Mouse (Mus musculus): ENCODE data around the gene Vars2. TPM values are rescaled to one million over a fixed set of nuclear protein-coding genes. Genes with fewer than 3 reads are reported as not detected.

Vars2 gene
- 10 to 100 TPM; 33.7 to 42.0 TPM for total RNA-seq (2021)

- peak; percentile 96 to 97 for DNase-seq (ENCODE audit: extremely low spot score in 1 of 2, low spot score in 1 of 2)
Observed at GRCm38 (mm10) chr17:35667334-35668065, at the start of gene Vars2. TSS of gene Vars2 (minus strand) at chr17:35667592.

GRCm38 (mm10) chr17:35717080-35717479 is 49.7 kb upstream of the Vars2 start:
- DNase-seq (ENCODE audit: extremely low spot score in 1 of 2, low spot score in 1 of 2): no peak

GRCm38 (mm10) chr17:35716114-35716513 is 48.7 kb upstream of the Vars2 start:
- no peak for DNase-seq (ENCODE audit: extremely low spot score in 1 of 2, low spot score in 1 of 2)

GRCm38 (mm10) chr17:35710705-35711347 is 43.4 kb upstream of the Vars2 start:
- no peak for DNase-seq (ENCODE audit: extremely low spot score in 1 of 2, low spot score in 1 of 2)

GRCm38 (mm10) chr17:35708611-35709010 is 41.2 kb upstream of the Vars2 start:
- no peak for DNase-seq (ENCODE audit: extremely low spot score in 1 of 2, low spot score in 1 of 2)

- DNase-seq (ENCODE audit: extremely low spot score in 1 of 2, low spot score in 1 of 2): no peak
Observed at GRCm38 (mm10) chr17:35707929-35708328, 40.5 kb upstream of the Vars2 start.

- DNase-seq (ENCODE audit: extremely low spot score in 1 of 2, low spot score in 1 of 2): peak in 1 of 2 experiments; percentile 57
Observed at GRCm38 (mm10) chr17:35705836-35706235, 38.4 kb upstream of the Vars2 start.

- DNase-seq (ENCODE audit: extremely low spot score in 1 of 2, low spot score in 1 of 2): no peak
Observed at GRCm38 (mm10) chr17:35704621-35705464, 37.5 kb upstream of the Vars2 start, which contains the start of gene Ddr1. TSS of gene Ddr1 (minus strand) at chr17:35704621.

- DNase-seq (ENCODE audit: extremely low spot score in 1 of 2, low spot score in 1 of 2): no peak
Observed at GRCm38 (mm10) chr17:35703751-35704271, 36.4 kb upstream of the Vars2 start.

GRCm38 (mm10) chr17:35703065-35703464 is 35.7 kb upstream of the Vars2 start:
- DNase-seq (ENCODE audit: extremely low spot score in 1 of 2, low spot score in 1 of 2): no peak

- DNase-seq (ENCODE audit: extremely low spot score in 1 of 2, low spot score in 1 of 2): no peak
Observed at GRCm38 (mm10) chr17:35702605-35703004, 35.2 kb upstream of the Vars2 start.

- no peak for DNase-seq (ENCODE audit: extremely low spot score in 1 of 2, low spot score in 1 of 2)
Observed at GRCm38 (mm10) chr17:35701978-35702461, 34.6 kb upstream of the Vars2 start.

- DNase-seq (ENCODE audit: extremely low spot score in 1 of 2, low spot score in 1 of 2): no peak
Observed at GRCm38 (mm10) chr17:35701203-35701977, 34.0 kb upstream of the Vars2 start.

- DNase-seq (ENCODE audit: extremely low spot score in 1 of 2, low spot score in 1 of 2): peak; percentile 69 to 81
Observed at GRCm38 (mm10) chr17:35700371-35700961, 33.1 kb upstream of the Vars2 start.

- DNase-seq (ENCODE audit: extremely low spot score in 1 of 2, low spot score in 1 of 2): peak in 1 of 2 experiments; percentile 40
Observed at GRCm38 (mm10) chr17:35699919-35700318, 32.5 kb upstream of the Vars2 start.

- no peak for DNase-seq (ENCODE audit: extremely low spot score in 1 of 2, low spot score in 1 of 2)
Observed at GRCm38 (mm10) chr17:35698501-35698883, 31.1 kb upstream of the Vars2 start.

GRCm38 (mm10) chr17:35697759-35698500 is 30.5 kb upstream of the Vars2 start:
- DNase-seq (ENCODE audit: extremely low spot score in 1 of 2, low spot score in 1 of 2): peak in 1 of 2 experiments; percentile 31

GRCm38 (mm10) chr17:35697429-35697758 is 30.0 kb upstream of the Vars2 start:
- no peak for DNase-seq (ENCODE audit: extremely low spot score in 1 of 2, low spot score in 1 of 2)

- no peak for DNase-seq (ENCODE audit: extremely low spot score in 1 of 2, low spot score in 1 of 2)
Observed at GRCm38 (mm10) chr17:35696691-35697090, 29.3 kb upstream of the Vars2 start.

Data from layer of hippocampus, postnatal 25 days (tissue).